Mouse (Mus musculus) liver, embryonic 13.5 days (tissue): ENCODE measurements around the gene Gm20878. TPM values are rescaled to one million over a fixed set of nuclear protein-coding genes. Genes with fewer than 3 reads are reported as not detected.
"Not testable (repeated sequence)": the region's sequence is repeated elsewhere in the genome, so short reads cannot be mapped to it uniquely, and the experiment has no call there.

Experiments used
- ATAC-seq: fragments of 200-750 bp; cut with Nextera tagmentation; 2 replicates; pipeline ENCODE4 v1.8.0; 2017; ENCODE audit warnings: low read depth, mild to moderate bottlenecking, moderate number of reproducible peaks, moderate library complexity
- DNase-seq: peaks from one replicate; pipeline ENCODE4 v3.0.0; 2022
- H3K27ac ChIP-seq: fragments of 300-500 bp; sonication (generic); 2 replicates; pipeline ENCODE4 v1.5.1; 2015; ENCODE audit warnings: moderate library complexity, mild to moderate bottlenecking, inconsistent platforms
- H3K27me3 ChIP-seq: fragments of 300-500 bp; sonication (generic); 2 replicates; pipeline ENCODE4 v1.6.1; 2015; ENCODE audit warnings: mild to moderate bottlenecking, inconsistent platforms
- H3K36me3 ChIP-seq: fragments of 300-500 bp; sonication (generic); 2 replicates; pipeline ENCODE4 v1.6.1; 2015; ENCODE audit warnings: mild to moderate bottlenecking, inconsistent platforms
- H3K4me1 ChIP-seq: fragments of 300-500 bp; sonication (generic); replicated peaks from 2 replicates; pipeline ENCODE4 v1.6.1; 2015; ENCODE audit warnings: inconsistent platforms
- H3K4me2 ChIP-seq: fragments of 300-500 bp; sonication (generic); 2 replicates; pipeline ENCODE4 v1.6.1; 2015; ENCODE audit warnings: inconsistent platforms, mild to moderate bottlenecking, moderate library complexity
- H3K4me3 ChIP-seq: fragments of 300-500 bp; sonication (generic); replicated peaks from 2 replicates; pipeline ENCODE4 v1.5.1; 2015; ENCODE audit warnings: mild to moderate bottlenecking, inconsistent platforms
- H3K9ac ChIP-seq: fragments of 300-500 bp; sonication (generic); 2 replicates; pipeline ENCODE4 v1.6.1; 2015; ENCODE audit warnings: mild to moderate bottlenecking, inconsistent platforms
- H3K9me3 ChIP-seq: fragments of 300-500 bp; sonication (generic); replicated peaks from 2 replicates; pipeline ENCODE4 v1.6.1; 2016; ENCODE audit warnings: inconsistent platforms
- WGBS: fragments of 180-500 bp; shearing (Covaris S2); methylation state at CpG from one replicate; pipeline ENCODE4 v1.1.7; 2015; ENCODE audit not compliant: insufficient replicate concordance; 5-methylcytosine and 5-hydroxymethylcytosine counted together
- polyA plus RNA-seq: library from polyadenylated mRNA; unstranded; fragments of >200 nt; fragmentation: Nextera tagmentation; extraction: Ambion mirVana; gene quantifications from 2 replicates; pipeline ENCODE4 v1.2.1, GENCODE M21; 2015

The Gm20878 gene
- 0.31 and 0.39 TPM in 2 replicates for polyA plus RNA-seq

GRCm38 (mm10) chr4:41941272-41941671 lies at the start of gene Gm20878:
Gm20878 (plus strand) TSS chr4:41941572.
- H3K27ac ChIP-seq, DNase-seq, H3K4me2 ChIP-seq, H3K4me3 ChIP-seq, ATAC-seq, H3K27me3 ChIP-seq, H3K36me3 ChIP-seq, H3K4me1 ChIP-seq, H3K9ac ChIP-seq, H3K9me3 ChIP-seq: not testable (repeated sequence)
- no CpG with 5 or more reads among the region's 8 CpGs for WGBS

GRCm38 (mm10) chr4:41903310-41903709 lies 38.1 kb upstream of the Gm20878 start, which contains the start of gene Gm21541:
Gm21541 (plus strand) TSS chr4:41903610.
- not testable (repeated sequence) for DNase-seq, H3K27me3 ChIP-seq, H3K27ac ChIP-seq, H3K4me3 ChIP-seq, H3K4me2 ChIP-seq, ATAC-seq, H3K36me3 ChIP-seq, H3K9ac ChIP-seq, H3K4me1 ChIP-seq, H3K9me3 ChIP-seq
- no CpG with 5 or more reads among the region's 5 CpGs for WGBS

GRCm38 (mm10) chr4:41965758-41966157 lies 24.4 kb downstream of the Gm20878 start, which contains the start of gene Fam205a4:
Fam205a4 (plus strand) TSS chr4:41966058.
- ATAC-seq, H3K9ac ChIP-seq, DNase-seq, H3K4me2 ChIP-seq, H3K4me3 ChIP-seq, H3K27me3 ChIP-seq, H3K36me3 ChIP-seq, H3K4me1 ChIP-seq, H3K27ac ChIP-seq, H3K9me3 ChIP-seq: not testable (repeated sequence)
- WGBS = no CpG with 5 or more reads among the region's 1 CpGs

Other genes with a start within 250 kb of the Gm20878 start
- gene Cntfr, start 244.5 kb upstream of the Gm20878 start, polyA plus RNA-seq = 0.38 and 0.62 TPM in 2 replicates
- gene Il11ra1, start 241.6 kb upstream of the Gm20878 start, polyA plus RNA-seq = 32.7 and 35.8 TPM in 2 replicates
- 38.6 and 40.8 TPM in 2 replicates for gene Rpp25l, start 228.0 kb upstream of the Gm20878 start, polyA plus RNA-seq
- 86.4 and 90.0 TPM in 2 replicates for gene Dctn3, start 218.4 kb upstream of the Gm20878 start, polyA plus RNA-seq
- gene Arid3c, start 210.4 kb upstream of the Gm20878 start, polyA plus RNA-seq = not detected in 2 replicates
- gene Galt, start 186.3 kb upstream of the Gm20878 start, polyA plus RNA-seq = 22.5 and 25.0 TPM in 2 replicates
- gene Sigmar1, start 185.4 kb upstream of the Gm20878 start, polyA plus RNA-seq = 45.1 and 45.2 TPM in 2 replicates
- gene Ccl27a, start 167.3 kb upstream of the Gm20878 start, polyA plus RNA-seq = 7.1 and 7.6 TPM in 2 replicates
- gene Gm21541, start 38.0 kb upstream of the Gm20878 start, polyA plus RNA-seq = not detected in 2 replicates
- gene Fam205a4, start 24.5 kb downstream of the Gm20878 start, polyA plus RNA-seq = 0.03 TPM in 1 of 2 replicates, not detected in the other
- not detected in 2 replicates for gene Gm21093, start 93.2 kb downstream of the Gm20878 start, polyA plus RNA-seq
- gene Gm3893, start 149.6 kb downstream of the Gm20878 start, polyA plus RNA-seq = not detected in 2 replicates
- gene Gm13304, start 173.2 kb downstream of the Gm20878 start, polyA plus RNA-seq = 0.32 TPM in 1 of 2 replicates, not detected in the other
- gene Gm13306, start 211.9 kb downstream of the Gm20878 start, polyA plus RNA-seq = not detected in 2 replicates
- 0.39 TPM in 1 of 2 replicates, not detected in the other for gene Gm13305, start 227.0 kb downstream of the Gm20878 start, polyA plus RNA-seq